Mouse (Mus musculus) midbrain, embryonic 10.5 days (tissue): Measurements from ENCODE around the gene Traf3ip3. TPM values are rescaled to one million over a fixed set of nuclear protein-coding genes. Genes with fewer than 3 reads are reported as not detected.

Experiments used
- DNase-seq: peaks from one replicate; pipeline ENCODE4 v3.0.0-alpha.2; 2017; ENCODE audit warnings: low spot score
- H3K27ac ChIP-seq: fragments of 300-500 bp; sonication (generic); replicated peaks from 2 replicates; pipeline ENCODE4 v1.5.1; 2016; ENCODE audit warnings: mild to moderate bottlenecking
- H3K27me3 ChIP-seq: fragments of 300-500 bp; sonication (generic); 2 replicates; pipeline ENCODE4 v1.6.1; 2016; ENCODE audit warnings: low read depth, mild to moderate bottlenecking; ENCODE audit not compliant: poor library complexity, severe bottlenecking
- H3K36me3 ChIP-seq: fragments of 300-500 bp; sonication (generic); 2 replicates; pipeline ENCODE4 v1.6.1; 2016; ENCODE audit warnings: mild to moderate bottlenecking, moderate library complexity
- H3K4me1 ChIP-seq: fragments of 300-500 bp; sonication (generic); 2 replicates; pipeline ENCODE4 v1.6.1; 2016
- H3K4me3 ChIP-seq: fragments of 300-500 bp; sonication (generic); 2 replicates; pipeline ENCODE4 v1.5.1; 2016; ENCODE audit warnings: mild to moderate bottlenecking, moderate library complexity
- H3K9me3 ChIP-seq: fragments of 300-500 bp; sonication (generic); replicated peaks from 2 replicates; pipeline ENCODE4 v1.6.1; 2016; ENCODE audit warnings: mild to moderate bottlenecking
- WGBS: fragments of 180-500 bp; shearing (Covaris S2); methylation state at CpG from one replicate; pipeline ENCODE4 v1.1.7; 2016; 5-methylcytosine and 5-hydroxymethylcytosine counted together
- polyA plus RNA-seq: library from polyadenylated mRNA; unstranded; fragments of >200 nt; fragmentation: Nextera tagmentation; extraction: Ambion mirVana; gene quantifications from 2 replicates; pipeline ENCODE4 v1.2.1, GENCODE M21; 2016

Traf3ip3 gene
- polyA plus RNA-seq, 1 experiment from 2014 or later, result 1.9 TPM

GRCm38 (mm10) chr1:193200640-193201382 lies 692 bp downstream of the Traf3ip3 start:
- no peak overlapping the region for H3K4me3 ChIP-seq
- DNase-seq, result no peak
- no peak overlapping the region for H3K27ac ChIP-seq
- H3K27me3 ChIP-seq, result no peaks in the 10 kb centered on the region
- no peaks in the 10 kb centered on the region for H3K4me1 ChIP-seq
- H3K36me3 ChIP-seq, result no peaks in the 10 kb centered on the region
- 88% methylated on average over 8 of the region's 8 CpGs for WGBS
- H3K9me3 ChIP-seq, result no peaks in the 10 kb centered on the region

DNA sequence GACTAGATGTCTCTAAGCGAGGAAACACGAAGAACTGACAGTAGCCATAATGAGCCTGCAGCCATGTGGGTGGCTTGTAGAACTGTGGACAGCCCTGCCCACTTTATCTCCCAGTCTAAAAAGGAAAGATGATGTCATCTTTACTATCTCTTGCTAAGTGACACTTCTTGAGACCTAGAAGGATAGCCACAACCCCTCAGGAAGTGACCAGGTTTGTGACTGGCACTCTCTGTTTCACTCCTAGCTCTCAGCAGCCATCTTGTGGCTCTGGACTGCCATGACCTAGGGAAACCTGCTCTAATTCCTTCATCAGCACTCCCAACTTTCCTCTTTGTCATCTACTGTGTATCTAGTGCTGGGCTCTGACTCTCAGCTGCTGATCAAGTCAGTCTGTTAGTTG lies 3.2 kb downstream of the Traf3ip3 start:
- WGBS, result 82% methylated on average over 2 of the region's 2 CpGs
- H3K27ac ChIP-seq, result no peak overlapping the region
- H3K36me3 ChIP-seq, result no peaks in the 10 kb centered on the region
- H3K4me1 ChIP-seq, result no peaks in the 10 kb centered on the region
- no peak overlapping the region for H3K4me3 ChIP-seq
- no peaks in the 10 kb centered on the region for H3K9me3 ChIP-seq
- DNase-seq, result no peak
- no peaks in the 10 kb centered on the region for H3K27me3 ChIP-seq

DNA sequence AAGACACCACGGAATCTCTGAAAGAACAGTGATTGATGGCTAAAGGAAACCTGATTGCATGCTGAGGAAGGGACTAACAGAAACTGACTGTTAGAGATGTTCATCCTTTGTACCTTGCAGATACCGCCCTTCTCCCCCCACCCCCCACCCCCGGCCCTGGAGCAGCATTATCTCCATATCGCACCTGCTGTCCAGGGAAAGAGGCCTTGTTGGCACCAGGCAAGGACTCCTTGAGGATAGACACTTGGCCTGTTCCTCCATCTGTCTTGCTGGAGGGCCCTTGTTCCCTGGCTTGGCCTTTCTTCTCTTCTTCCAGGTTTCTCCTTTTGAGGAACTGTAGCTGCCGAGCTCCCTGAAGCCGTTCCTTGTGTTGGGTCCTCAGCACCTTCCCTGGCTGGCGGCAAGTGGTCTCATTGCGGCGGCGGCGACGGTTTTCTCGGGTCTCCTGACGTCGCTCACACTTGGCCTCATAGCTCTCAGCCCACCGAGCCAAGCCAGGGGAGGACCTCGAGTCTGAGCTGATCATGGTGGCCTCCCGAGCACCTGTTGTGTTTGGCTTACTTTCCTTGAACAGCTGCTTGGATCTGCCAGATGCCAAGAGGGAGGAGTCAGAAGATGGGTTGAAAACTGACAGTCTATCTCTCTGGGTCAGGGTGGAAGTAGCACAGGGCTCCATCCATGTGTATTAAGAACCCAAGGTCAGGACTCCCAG lies 3.9 kb downstream of the Traf3ip3 start:
- Histone ChIP-seq H3K4me1 (no peaks in the 10 kb centered on the region), H3K4me3 (no peak overlapping the region), H3K9me3 (no peaks in the 10 kb centered on the region), H3K27me3 (no peaks in the 10 kb centered on the region), H3K27ac (no peak overlapping the region), H3K36me3 (no peaks in the 10 kb centered on the region)
- DNase-seq, result no peak
- 89% methylated on average over 18 of the region's 18 CpGs for whole genome bisulfite sequencing

- no peak for DNase-seq
- no peak overlapping the region for H3K27ac ChIP-seq
- H3K4me1 ChIP-seq, result no peaks in the 10 kb centered on the region
- H3K4me3 ChIP-seq, result no peak overlapping the region
- no peaks in the 10 kb centered on the region for H3K36me3 ChIP-seq
- H3K27me3 ChIP-seq, result no peaks in the 10 kb centered on the region
- H3K9me3 ChIP-seq, result no peaks in the 10 kb centered on the region
- 72% methylated on average over 3 of the region's 3 CpGs for WGBS
Measured at GRCm38 (mm10) chr1:193195169-193195810, 6.2 kb downstream of the Traf3ip3 start.

- Histone ChIP-seq H3K9me3 (no peaks in the 10 kb centered on the region), H3K4me3 (no peak overlapping the region), H3K36me3 (no peaks in the 10 kb centered on the region), H3K4me1 (peaks cover 1% of the 10 kb centered on the region), H3K27me3 (no peaks in the 10 kb centered on the region), H3K27ac (no peak overlapping the region)
- 89% methylated on average over 3 of the region's 3 CpGs for WGBS
- no peak for DNase-seq
Measured at GRCm38 (mm10) chr1:193194416-193195140, 6.9 kb downstream of the Traf3ip3 start.

DNA sequence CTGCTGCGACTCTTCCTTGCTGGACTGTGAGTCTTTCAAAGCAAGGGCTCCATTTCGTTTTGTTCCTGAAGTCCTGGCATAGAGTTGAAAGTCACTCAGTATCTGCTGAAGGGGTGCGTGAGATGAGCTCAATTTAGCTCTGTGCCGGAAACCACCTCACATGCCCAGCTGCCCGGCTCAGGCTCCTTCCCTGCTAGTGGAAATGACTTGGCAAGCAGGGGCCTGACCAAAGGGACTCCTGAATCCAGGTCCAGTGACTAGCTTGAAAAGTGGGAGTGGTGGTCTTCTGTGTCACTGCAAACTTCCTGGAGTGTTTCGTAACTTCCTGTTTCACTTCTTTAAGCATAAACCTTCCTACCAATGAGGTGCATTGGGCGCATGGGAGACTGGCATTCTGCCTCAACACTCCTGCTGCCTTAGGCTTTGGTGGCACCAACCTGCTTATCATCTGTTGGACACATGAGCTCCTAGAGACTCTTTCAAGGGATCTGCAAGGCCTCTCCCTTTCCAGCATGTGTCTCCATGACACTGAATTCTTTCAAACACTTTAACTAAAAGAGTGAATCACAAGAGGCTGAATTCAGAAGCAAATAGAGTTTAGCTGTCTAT lies 9.7 kb downstream of the Traf3ip3 start:
- H3K27ac ChIP-seq, result no peak overlapping the region
- DNase-seq, result no peak
- 92% methylated on average over 7 of the region's 7 CpGs for WGBS
- no peaks in the 10 kb centered on the region for H3K9me3 ChIP-seq
- no peak overlapping the region for H3K4me3 ChIP-seq
- H3K27me3 ChIP-seq, result no peaks in the 10 kb centered on the region
- H3K36me3 ChIP-seq, result no peaks in the 10 kb centered on the region
- H3K4me1 ChIP-seq, result peaks cover 10% of the 10 kb centered on the region

DNA sequence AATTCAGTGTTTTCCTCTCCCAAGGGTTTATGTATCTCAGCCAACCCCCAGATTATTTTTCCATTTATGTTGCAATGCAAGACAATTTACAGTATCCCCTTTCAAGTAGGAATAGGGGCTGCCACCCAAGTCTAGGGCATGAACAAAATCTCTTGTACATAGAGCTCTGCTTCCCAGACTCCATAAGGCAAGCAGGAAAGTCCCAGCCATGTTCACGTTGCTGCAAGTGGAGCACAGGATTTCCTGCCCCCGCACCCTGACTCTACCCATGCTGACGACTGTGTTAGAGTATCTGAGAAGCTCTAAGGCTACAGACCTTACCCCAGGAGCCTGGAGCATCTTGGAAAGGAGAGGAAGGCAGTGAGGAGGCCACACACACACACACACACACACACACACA lies 11.7 kb downstream of the Traf3ip3 start:
- Histone ChIP-seq H3K27me3 (no peaks in the 10 kb centered on the region), H3K27ac (peak overlapping the region; percentile 43; the same call in 1 of the 2 replicates), H3K36me3 (no peaks in the 10 kb centered on the region), H3K9me3 (no peaks in the 10 kb centered on the region), H3K4me3 (no peak overlapping the region), H3K4me1 (peaks cover 10% of the 10 kb centered on the region)
- WGBS, result 70% methylated on average over 3 of the region's 3 CpGs
- no peak for DNase-seq

DNA sequence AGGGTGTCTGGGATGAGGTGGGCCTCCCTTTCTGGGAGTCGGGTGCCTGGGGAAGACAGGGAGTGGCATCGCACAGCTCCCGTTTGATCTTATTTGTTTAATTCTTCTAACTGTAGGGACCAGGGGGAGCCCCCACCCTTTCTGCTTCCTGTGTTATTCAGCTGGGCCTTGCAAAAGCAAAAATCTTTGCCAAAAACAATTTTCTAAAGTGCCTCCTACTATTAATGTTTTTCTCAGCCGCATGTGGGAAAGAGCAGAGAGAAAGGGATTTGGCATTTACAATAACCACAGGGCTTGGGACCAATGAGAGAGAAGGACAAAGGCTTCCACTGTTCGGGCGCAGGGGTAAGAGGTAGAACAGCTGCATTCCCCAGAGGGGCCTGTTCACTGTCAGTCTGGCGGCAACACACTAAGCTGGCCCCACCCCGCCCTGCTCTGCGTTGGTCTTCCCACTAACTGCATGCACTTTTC lies 12.3 kb downstream of the Traf3ip3 start:
- Histone ChIP-seq H3K9me3 (no peaks in the 10 kb centered on the region), H3K36me3 (no peaks in the 10 kb centered on the region), H3K4me1 (peaks cover 10% of the 10 kb centered on the region), H3K27ac (peak overlapping the region; percentile 43; the same call in 1 of the 2 replicates), H3K27me3 (no peaks in the 10 kb centered on the region), H3K4me3 (no peak overlapping the region)
- 51% methylated on average over 9 of the region's 9 CpGs for WGBS
- DNase-seq, result no peak

GRCm38 (mm10) chr1:193188257-193188656 lies 13.2 kb downstream of the Traf3ip3 start:
- 86% methylated on average over 6 of the region's 6 CpGs for WGBS
- no peaks in the 10 kb centered on the region for H3K9me3 ChIP-seq
- no peak for DNase-seq
- H3K36me3 ChIP-seq, result no peaks in the 10 kb centered on the region
- 0 out of 2 replicates have a peak overlapping the region, but pooled peaks have one; percentile 43 for H3K27ac ChIP-seq
- H3K4me1 ChIP-seq, result peaks cover 10% of the 10 kb centered on the region
- no peak overlapping the region for H3K4me3 ChIP-seq
- no peaks in the 10 kb centered on the region for H3K27me3 ChIP-seq

- Histone ChIP-seq H3K27ac (no peak overlapping the region), H3K4me1 (no peaks in the 10 kb centered on the region), H3K9me3 (no peaks in the 10 kb centered on the region), H3K4me3 (no peak overlapping the region), H3K36me3 (no peaks in the 10 kb centered on the region), H3K27me3 (no peaks in the 10 kb centered on the region)
- DNase-seq, result no peak
- 86% methylated on average over 3 of the region's 3 CpGs for WGBS
Measured at GRCm38 (mm10) chr1:193181104-193181503, 20.4 kb downstream of the Traf3ip3 start.

DNA sequence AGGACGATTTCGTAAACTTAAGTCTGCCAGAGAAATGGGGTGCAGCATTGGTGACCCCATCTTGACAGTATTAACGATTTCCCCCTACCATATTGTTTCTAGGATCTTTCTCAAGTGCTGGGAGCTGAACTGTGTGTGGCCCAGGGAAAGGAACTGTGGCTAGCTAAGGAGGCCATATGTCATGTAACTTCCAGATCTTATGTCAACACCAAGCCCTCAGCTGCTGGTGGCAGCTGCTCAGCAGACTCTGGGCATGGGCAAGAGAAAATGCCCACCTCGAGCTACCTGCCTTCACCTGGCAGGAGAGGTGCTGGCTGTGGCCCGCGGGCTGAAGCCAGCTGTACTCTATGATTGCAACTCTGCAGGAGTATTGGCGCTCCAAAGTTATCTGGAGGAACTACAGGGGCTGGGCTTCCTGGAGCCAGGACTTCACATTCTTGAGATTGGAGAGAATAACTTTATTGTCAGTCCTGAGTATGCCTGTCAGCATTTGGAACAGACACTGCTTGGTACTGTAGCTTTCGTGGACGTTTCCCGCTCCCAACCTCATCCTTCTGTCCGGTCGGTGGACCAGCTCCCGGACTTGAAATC lies 27.3 kb downstream of the Traf3ip3 start:
- Histone ChIP-seq H3K27ac (peak overlapping the region; percentile 90), H3K27me3 (no peaks in the 10 kb centered on the region), H3K36me3 (no peaks in the 10 kb centered on the region), H3K4me3 (peak overlapping the region; percentile 82), H3K4me1 (peaks cover 32% of the 10 kb centered on the region), H3K9me3 (no peaks in the 10 kb centered on the region)
- 92% methylated on average over 13 of the region's 13 CpGs for WGBS
- DNase-seq, result no peak

DNA sequence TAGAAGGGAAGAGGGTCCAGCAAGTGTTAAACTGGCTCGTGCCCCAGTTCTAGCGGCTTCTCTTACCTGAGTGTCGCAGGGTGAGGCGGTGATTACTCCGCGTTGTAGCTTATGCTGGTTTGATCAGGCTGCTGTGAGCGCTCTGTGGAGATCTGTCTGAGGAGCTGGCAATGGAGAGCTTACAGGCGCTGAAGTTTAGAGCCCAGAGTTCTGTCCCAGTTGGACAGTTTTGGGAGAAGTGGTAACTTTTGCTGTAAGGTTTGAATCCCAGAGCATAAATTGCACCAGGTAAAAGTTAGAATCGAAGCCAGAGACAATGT lies 27.7 kb downstream of the Traf3ip3 start:
- Histone ChIP-seq H3K4me3 (peak overlapping the region; percentile 82), H3K27me3 (no peaks in the 10 kb centered on the region), H3K4me1 (peaks cover 32% of the 10 kb centered on the region), H3K36me3 (no peaks in the 10 kb centered on the region), H3K9me3 (no peaks in the 10 kb centered on the region), H3K27ac (peak overlapping the region; percentile 90)
- 19% methylated on average over 9 of the region's 9 CpGs for WGBS
- no peak for DNase-seq
